Mouse (Mus musculus): ENCODE data around the gene 2300003K06Rik.
"Not testable (repeated sequence)": the region's sequence is repeated elsewhere in the genome, so short reads cannot be mapped to it uniquely, and the experiment has no call there.

The 2300003K06Rik gene

DNA sequence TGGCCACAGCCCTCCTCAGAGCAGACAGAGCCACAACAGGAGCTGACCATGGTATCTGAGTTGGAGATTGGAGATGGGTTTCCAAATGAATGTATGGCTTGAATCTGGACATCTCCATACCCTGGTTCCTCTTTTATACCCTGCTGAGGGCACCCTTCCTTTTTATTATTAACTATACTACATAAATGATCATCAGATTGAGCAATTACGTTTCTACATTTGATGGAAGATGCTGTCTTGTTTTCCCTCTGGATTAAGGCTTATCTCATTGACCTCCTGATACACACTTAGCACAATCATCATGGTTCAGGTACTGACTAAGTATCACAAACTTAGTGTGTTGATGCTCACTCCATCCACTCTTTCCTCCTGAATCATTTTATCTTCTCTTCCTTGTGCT lies at the start of gene 2300003K06Rik:
Gene 2300003K06Rik (minus strand): TSS at position 101 of the 400 bp plus-strand sequence.
- no peak for DNase-seq (ENCODE audit: low spot score)

DNA sequence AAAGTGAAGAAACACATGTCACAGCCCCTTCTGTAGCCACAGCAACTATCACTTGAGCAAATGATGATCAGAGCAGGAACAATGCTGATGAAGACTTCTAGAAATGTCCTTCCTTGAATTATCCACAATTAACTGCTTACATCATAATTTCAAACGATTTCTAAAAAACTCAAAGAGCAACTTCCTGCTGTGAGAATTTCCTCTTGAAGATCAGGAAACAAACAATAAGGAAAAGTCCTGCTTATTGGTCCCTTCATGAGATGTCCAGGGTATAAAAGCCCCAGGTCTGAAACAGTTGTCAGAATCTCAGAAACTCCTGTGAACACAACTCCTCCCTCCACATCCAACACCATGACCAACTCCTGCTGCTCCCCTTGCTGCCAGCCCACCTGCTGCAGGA lies 41.0 kb upstream of the 2300003K06Rik start, which contains the start of gene Gm11567:
Gene Gm11567 (plus strand): TSS at position 301 of the 400 bp plus-strand sequence.
- DNase-seq (ENCODE audit: low spot score): not testable (repeated sequence)

DNA sequence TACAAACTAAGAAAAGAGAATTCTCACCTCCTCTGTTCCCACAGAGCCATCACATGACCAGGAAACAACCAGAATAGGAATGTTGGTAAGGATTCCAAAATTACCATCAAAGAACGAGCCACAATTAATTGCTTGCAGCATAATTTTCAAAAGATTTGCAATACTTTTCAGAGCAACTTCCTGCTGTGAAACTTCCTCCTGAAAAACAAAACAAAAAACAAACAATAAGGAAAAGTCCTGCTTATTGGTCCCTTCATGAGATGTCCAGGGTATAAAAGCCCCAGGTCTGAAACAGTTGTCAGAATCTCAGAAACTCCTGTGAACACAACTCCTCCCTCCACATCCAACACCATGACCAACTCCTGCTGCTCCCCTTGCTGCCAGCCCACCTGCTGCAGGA lies 35.2 kb upstream of the 2300003K06Rik start, which contains the start of gene Krtap9-1:
Gene Krtap9-1 (plus strand): TSS at position 301 of the 400 bp plus-strand sequence.
- not testable (repeated sequence) for DNase-seq (ENCODE audit: low spot score)

DNA sequence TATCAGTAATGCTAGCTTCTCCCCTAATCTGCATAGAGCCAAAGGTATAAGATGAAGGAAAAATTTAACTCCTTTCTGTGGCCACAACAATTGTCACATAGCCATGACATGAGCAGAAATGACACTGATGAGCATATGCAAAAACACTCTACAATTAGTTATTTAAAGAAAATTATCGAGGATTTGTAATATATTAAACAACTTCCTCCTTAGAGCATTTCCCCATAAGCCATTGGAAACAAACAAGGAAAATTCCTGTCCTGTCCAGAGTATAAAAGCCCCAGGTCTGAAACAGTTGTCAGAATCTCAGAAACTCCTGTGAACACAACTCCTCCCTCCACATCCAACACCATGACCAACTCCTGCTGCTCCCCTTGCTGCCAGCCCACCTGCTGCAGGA lies 26.3 kb upstream of the 2300003K06Rik start, which contains the start of gene Gm11559:
Gene Gm11559 (plus strand): TSS at position 301 of the 400 bp plus-strand sequence.
- not testable (repeated sequence) for DNase-seq (ENCODE audit: low spot score)

DNA sequence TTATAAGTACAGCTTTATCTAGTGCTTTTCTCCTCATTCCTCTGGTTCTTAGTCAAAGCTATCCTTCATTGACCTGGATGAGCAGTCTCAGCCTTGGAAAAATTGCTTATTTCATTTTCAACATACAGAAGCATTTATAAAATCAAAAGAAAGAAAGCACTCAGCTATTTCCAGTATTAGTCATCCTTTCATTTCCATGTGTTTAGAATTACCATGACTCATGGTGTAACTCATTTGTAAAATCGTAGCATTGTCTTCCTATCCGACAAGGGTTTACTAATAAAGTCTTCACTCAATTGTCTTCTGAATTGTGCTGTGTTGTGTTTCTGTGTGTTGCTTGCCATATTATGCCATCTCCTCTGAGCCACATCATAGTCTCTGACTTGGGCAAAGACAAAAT lies 20.9 kb upstream of the 2300003K06Rik start:
- no peak for DNase-seq (ENCODE audit: low spot score)

DNA sequence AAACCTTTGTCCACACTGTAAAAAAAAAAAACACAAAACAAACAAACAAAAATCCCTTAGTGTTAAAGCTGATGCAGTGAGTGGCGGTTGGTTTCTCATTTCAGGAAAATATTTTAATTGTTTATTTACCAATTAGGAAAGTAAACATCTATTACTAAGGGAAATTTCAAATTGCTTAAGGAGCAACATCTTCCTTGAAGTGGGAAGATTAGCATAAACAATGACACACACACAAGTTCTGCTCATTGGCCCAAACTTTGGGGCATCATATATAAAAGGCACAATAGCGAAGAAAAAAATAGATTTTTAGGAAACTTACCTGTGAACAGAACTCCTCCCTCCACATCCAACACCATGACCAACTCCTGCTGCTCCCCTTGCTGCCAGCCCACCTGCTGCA lies 19.8 kb upstream of the 2300003K06Rik start, which contains the start of gene Gm11568:
Gene Gm11568 (plus strand): TSS at position 301 of the 400 bp plus-strand sequence.
- DNase-seq (ENCODE audit: low spot score): no peak

DNA sequence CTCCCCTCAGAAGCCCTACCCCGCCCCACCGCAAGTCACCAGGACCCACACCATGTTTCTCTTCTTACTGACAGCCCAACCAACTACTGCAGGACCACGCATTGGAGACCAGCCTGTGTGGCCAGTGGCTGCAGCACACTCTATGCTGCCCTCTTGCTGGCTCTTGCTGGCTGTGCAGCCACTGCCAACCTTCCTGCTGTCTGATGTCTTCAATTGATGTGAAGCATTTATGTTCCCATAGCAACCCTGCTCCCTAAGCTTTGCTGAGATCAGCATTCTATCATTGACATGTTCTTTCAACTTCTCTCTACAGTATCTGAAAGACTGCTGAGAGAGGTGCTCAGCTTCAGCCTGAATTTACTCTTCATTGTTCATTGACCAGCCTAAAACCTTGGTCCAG lies 16.3 kb upstream of the 2300003K06Rik start:
- no peak for DNase-seq (ENCODE audit: low spot score)

DNA sequence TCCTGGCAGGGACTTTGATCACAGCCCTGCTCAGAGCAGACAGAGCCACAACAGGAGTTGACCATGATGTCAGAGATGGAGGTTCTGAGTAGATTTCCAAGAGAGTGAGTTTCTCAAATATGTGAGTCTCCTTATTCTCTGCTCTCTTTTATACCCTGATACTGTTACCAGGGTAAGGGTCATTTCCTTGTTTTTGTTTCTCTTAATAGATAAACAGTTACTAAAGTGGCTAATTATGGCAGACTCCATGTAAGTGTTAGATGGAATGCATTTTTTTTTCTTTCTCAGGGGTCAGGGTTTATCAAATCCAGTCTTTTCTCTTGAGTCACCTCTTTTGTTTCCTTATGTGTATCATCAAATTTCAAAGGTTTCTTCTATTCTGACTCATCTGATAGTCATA lies 13.6 kb upstream of the 2300003K06Rik start, which contains the start of gene Krtap4-16:
Gene Krtap4-16 (minus strand): TSS at position 101 of the 400 bp plus-strand sequence.
- DNase-seq (ENCODE audit: low spot score): no peak

DNA sequence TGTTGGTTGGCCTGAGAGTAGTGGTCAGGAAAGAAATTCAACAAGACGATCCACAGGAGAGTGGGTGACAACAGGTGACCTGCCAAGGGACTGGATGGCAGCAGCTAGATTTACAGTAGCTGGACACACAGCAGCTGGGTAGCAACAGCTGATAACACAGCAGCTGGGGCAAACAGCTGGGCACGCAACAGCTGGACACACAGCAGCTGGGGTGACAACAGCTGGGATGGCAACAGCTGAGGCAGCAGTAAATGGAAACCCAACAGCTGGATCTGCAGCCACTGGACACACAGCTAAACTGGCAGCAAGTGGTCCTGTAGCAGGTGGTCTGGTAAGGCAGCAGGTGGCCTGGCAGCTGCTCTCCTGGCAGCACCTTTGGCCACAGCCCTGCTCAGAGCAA lies 8.9 kb upstream of the 2300003K06Rik start:
- DNase-seq (ENCODE audit: low spot score): no peak

DNA sequence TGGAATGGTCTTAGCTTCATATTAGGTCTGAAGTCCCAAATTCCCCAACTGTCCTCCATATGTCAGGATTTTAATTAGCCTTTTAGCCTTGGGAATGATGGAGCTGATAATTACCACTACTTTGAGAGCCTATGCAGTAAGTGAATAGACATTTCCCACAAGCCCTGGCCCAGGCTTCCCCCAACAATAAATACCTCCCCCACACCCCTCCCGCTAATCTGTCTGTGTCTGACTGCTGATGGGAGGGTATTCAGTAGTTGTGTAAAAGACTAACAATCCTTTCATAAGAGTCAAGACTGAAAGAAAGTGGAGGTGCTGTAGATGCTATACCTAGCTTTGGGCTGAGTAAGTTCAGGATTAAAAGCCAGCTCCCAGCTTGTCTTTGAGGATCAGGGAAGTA lies 4.3 kb upstream of the 2300003K06Rik start:
- DNase-seq (ENCODE audit: low spot score): no peak

DNA sequence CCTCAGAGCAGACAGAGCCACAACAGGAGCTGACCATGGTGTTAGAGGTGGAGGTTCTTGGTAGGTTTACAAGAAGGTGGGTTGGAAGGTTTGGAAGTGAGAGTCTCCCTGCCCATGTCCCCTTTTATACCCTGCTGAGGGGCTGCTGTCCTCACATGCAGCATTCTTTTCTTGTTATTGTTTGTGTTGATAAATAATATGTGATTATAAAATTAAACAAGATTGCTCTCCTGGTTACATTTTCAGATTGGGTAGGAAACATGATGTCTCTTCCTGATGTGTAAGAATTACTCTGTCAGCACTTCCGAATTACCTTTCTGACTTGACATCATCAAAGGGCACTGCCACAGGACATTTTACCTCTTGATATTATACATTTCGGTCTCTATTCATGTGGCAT lies 22.3 kb downstream of the 2300003K06Rik start, which contains the start of gene Gm11564:
Gene Gm11564 (minus strand): TSS at position 101 of the 400 bp plus-strand sequence.
- DNase-seq (ENCODE audit: low spot score): not testable (repeated sequence)

DNA sequence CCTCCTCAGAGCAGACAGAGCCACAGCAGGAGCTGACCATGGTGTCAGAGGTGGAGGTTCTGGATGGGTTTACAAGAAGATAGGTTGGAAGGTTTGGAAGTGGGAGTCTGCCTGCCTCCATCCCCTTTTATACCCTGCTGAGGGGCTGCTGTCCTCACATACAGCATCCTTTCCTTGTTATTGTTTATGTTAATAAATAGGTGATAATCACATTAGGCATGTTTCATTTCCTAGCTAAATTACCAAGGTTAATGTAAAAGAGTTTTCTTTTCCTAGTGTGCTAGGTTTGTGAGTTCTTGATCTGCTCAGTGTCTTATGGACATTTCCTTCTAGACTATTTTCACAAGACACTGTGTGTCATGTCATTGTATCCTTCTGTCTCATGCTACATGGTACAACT lies 28.1 kb downstream of the 2300003K06Rik start, which contains the start of gene Krtap4-13:
Gene Krtap4-13 (minus strand): TSS at position 101 of the 400 bp plus-strand sequence.
- DNase-seq (ENCODE audit: low spot score): not testable (repeated sequence)

DNA sequence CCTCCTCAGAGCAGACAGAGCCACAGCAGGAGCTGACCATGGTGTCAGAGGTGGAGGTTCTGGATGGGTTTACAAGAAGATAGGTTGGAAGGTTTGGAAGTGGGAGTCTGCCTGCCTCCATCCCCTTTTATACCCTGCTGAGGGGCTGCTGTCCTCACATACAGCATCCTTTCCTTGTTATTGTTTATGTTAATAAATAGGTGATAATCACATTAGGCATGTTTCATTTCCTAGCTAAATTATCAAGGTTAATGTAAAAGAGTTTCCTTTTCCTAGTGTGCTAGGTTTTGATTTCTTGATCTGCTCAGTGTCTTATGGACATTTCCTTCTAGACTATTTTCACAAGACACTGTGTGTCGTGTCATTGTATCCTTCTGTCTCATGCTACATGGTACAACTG lies 33.5 kb downstream of the 2300003K06Rik start, which contains the start of gene Gm11554:
Gene Gm11554 (minus strand): TSS at position 101 of the 400 bp plus-strand sequence.
- DNase-seq (ENCODE audit: low spot score): not testable (repeated sequence)

DNA sequence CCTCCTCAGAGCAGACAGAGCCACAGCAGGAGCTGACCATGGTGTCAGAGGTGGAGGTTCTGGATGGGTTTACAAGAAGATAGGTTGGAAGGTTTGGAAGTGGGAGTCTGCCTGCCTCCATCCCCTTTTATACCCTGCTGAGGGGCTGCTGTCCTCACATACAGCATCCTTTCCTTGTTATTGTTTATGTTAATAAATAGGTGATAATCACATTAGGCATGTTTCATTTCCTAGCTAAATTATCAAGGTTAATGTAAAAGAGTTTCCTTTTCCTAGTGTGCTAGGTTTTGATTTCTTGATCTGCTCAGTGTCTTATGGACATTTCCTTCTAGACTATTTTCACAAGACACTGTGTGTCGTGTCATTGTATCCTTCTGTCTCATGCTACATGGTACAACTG lies 39.0 kb downstream of the 2300003K06Rik start, which contains the start of gene Gm11569:
Gene Gm11569 (minus strand): TSS at position 101 of the 400 bp plus-strand sequence.
- DNase-seq (ENCODE audit: low spot score): not testable (repeated sequence)

DNA sequence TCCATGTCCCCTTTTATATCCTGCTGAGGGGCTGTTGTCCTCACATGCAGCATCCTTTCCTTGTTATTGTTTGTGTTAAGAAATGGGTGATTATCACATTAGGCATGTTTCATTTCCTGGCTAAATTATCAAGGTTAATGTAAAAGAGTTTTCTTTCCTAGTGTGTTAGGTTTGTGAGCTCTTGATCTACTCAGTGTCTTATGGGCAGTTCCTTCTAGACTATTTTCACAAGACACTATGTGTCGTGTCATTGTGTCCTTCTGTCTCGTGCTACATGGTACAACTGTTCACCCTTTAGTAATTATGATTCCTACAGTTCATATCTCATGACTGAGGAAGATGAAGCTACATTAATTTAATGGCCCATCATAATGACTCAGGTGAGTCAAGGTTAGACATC lies 44.5 kb downstream of the 2300003K06Rik start, which contains the start of gene Gm11596:
Gene Gm11596 (minus strand): TSS at position 101 of the 400 bp plus-strand sequence.
- no peak for DNase-seq (ENCODE audit: low spot score)
